Mouse (Mus musculus): ENCODE data around the gene Nup153. TPM values are rescaled to one million over a fixed set of nuclear protein-coding genes. Genes with fewer than 3 reads are reported as not detected.

Gene Nup153
- total RNA-seq, 2 experiments from 2014 or later: 59.9 to 68.3 TPM

DNA sequence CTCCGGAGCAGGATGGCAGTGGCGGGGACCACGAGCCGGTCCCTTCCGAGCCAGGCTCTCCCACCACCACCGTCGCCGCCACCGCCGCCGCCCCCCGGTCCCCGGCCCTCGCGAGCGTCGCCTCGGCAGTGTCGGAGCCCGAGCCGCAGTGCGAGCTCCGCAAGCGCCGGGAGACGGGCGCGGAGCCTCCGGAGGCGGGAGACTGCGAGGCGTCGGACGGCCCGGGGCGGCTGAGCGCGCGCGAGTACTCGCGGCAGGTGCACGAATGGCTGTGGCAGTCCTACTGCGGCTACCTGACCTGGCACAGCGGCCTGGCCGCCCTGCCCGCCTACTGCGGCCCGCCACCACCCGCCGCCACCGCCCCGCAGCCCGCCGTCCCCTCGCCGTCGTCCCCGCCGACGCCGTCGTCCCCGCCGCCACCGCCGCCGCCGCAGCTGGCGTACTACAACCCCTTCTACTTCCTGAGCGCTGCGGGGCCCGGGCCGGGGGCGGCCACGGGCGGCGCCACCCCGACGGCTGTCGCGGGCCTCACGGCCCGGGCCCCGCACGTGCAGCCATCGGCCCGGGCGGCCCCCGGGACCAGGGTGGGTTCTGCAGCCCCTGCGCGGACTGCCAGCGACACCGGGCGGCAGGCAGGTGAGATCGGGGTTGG is 58.0 kb downstream of the Nup153 start:
- peak; percentile 17 to 46 for DNase-seq

- peak; percentile 94 for DNase-seq
These were observed 58.6 kb downstream of the Nup153 start, which contains the start of gene Fam8a1 for GRCm38 (mm10) chr13:46669048-46669619. Gene Fam8a1, plus strand, starts transcription at chr13:46669522.

DNA sequence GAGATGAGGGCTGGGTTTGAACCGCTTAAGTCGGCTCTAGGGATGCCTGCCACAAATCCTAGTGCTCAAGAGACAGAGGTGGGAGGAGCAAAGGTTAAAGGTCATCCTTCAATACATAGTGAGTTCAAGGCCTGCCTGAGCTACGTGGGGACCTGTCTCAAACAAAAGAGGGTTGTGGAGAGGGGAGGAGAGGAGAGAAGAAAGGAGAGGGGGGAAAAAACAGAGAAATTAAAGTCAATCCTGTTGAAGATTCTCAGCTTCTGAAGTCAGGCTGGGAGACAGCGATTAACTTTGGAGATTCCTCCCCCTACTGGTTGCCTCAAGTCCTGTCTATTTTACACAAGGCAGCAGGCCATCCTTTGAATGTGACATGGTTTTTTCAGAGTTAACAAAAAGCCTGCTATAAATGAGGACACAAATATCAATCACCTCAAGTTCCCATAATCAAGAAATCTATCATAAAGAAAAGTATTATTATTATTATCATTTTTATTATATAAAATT is 64.2 kb downstream of the Nup153 start:
- DNase-seq: peak in 1 of 2 experiments; percentile 37

DNA sequence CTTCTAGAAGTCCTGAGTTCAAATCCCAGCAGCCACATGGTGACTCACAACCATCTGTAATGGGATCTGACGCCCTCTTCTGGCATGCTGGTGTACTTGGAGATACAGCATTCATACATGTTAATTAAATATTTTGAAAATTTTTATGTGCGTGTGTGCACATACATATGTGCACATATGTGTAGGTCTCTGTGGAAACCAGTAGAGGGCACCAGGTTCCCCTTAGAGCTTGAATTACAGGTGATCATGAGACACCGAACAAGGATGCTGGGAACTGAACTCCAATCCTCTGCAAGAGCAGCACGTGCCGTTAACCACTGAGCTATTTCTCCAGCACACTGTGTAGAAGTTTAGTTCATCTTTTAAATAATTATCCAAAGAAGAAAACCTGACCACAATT is 68.5 kb downstream of the Nup153 start:
- no peak for DNase-seq

DNA sequence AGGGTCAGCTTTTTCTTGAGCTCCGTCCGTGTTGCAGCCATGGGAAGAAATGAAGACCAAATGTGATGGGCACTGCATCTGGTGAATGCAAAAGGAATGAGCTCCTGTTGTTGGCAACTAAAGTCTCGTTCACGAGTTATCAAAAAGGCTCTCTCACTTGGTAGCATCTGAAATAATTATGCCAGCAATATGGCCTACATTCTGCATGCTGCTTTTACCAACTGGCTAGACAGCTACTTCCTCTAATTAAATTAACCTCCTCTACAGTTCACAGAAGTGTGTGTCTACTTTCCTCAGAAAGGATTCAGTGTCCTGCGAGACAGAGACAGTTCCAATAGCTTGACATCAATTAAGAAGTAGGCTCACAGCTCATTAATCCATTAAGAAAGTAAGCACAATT is 73.2 kb downstream of the Nup153 start:
- DNase-seq: no peak

DNA sequence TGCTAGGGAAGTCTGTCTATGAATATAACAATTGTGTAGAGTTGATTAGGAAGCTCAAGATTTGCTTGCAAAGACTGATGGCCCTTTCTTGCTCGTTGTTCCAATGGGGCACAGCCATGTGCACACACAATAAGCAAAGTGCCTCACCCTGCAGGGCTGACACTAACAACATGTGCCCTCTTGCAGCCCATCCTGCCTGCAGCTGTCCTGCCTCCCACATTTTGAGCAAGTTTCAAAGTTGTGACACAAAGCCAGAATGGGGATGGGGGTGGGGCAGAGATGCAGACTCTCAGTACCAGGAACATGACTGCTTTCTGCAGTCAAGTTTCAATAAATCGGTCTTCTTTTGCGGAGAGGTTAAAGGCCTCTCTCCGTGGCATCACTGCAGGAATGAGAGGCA is 74.1 kb downstream of the Nup153 start:
- no peak for DNase-seq

DNA sequence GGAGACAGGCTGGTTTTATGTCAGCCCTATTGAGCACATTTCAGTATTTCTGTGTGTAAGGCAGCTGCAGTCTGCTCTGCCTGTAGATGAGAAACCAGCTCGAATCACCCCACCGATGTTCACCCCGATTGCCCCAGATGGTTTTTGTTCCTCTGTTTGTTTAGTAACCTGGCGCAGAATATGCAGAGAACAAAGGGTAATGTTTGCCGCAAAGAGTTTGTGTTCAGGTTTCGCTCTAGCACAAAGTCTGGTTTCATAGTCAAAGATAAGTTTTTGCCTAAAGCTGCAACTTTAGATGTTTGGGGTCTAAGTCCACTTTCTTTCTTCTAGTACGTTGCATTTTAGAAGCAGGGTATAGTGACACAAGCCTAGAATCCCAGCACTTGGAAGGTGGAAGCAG is 75.1 kb downstream of the Nup153 start:
- DNase-seq: no peak

DNA sequence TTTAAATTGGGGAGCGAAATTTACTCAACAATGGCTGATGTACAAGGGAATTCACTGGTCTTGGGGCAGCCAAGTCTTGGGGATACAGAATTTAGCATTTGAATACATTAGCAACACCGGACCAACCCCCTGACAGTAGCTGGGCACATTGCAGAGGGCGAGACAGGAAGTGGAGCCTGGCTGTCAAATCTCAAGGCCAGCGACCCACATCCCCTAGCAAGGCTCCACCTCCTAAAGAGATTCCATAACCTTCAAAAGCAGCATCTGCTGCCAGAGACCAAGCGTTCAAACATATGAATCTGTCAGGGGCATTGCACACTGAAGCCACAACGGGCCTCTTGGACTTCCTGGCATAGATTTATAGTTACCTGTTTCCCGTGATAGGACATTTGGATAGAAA is 75.9 kb downstream of the Nup153 start:
- DNase-seq: no peak

- DNase-seq: no peak
These were observed 82.3 kb downstream of the Nup153 start for GRCm38 (mm10) chr13:46645476-46645875.

GRCm38 (mm10) chr13:46644175-46644574 is 83.6 kb downstream of the Nup153 start:
- DNase-seq: no peak

- no peak for DNase-seq
These were observed 85.4 kb downstream of the Nup153 start for GRCm38 (mm10) chr13:46642318-46642717.

DNA sequence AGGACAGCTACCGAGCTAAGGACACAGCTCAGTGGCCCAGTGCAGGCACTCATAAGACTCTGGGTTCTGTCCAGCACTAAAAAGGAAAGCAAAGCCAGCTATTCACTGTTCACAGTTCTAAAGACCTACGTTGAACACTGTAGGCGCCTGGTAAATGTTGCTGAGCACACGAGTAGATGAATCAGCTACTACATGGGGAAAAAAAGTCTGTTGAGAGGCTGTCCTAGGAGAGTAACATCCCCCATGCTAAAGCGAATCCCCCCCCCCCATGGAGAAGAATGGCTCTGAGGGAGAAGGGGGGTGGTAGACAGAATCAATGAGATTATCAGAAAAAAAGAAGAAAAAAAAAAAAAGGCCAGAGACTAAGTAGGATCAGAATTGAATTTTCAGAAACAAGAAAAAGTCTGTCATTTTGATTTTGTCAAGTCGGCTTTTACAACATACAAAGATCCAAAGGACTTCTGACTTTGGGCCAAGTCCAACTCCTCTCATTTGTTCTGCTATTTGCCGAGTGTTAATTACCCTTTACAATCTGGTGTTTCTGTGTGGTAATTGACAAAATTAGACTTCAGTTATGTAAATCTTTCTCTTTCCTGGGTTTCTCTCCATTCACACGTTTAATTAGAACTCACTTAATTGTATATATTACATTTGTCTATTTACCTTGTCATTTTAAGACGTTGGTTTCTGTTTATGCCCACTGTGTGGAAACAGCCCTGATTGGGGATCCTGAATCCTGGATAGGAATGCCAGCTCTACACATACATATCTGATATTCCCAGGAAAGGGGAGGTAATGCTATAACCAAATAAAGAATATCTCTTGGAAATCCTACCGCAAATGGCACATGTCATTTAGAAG is 86.9 kb downstream of the Nup153 start:
- DNase-seq: no peak

GRCm38 (mm10) chr13:46634133-46634488 is 93.6 kb downstream of the Nup153 start:
- DNase-seq: no peak

- no peak for DNase-seq
These were observed 94.2 kb downstream of the Nup153 start for GRCm38 (mm10) chr13:46633320-46634132.

GRCm38 (mm10) chr13:46632796-46633195 is 94.9 kb downstream of the Nup153 start:
- no peak for DNase-seq

Other genes starting within 250 kb of the Nup153 start
- 1 to 10 TPM; 3.4 to 4.5 TPM for gene Cap2, start 226.1 kb downstream of the Nup153 start, total RNA-seq (2021)
- 10 to 100 TPM; 52.5 to 56.8 TPM for gene Fam8a1, start 58.4 kb downstream of the Nup153 start, total RNA-seq (2021)
- 10 to 100 TPM; 31.0 to 39.0 TPM for gene Kif13a, start 201.9 kb upstream of the Nup153 start, total RNA-seq (2021)